Mouse (Mus musculus) liver, embryonic 12.5 days (tissue): ENCODE results near the gene Gm10644. TPM values are rescaled to one million over a fixed set of nuclear protein-coding genes. Genes with fewer than 3 reads are reported as not detected.

Experiments used
- ATAC-seq: fragments of 200-750 bp; cut with Nextera tagmentation; 2 replicates; pipeline ENCODE4 v1.8.0; 2017; ENCODE audit warnings: moderate number of reproducible peaks, mild to moderate bottlenecking, moderate library complexity
- H3K27ac ChIP-seq: fragments of 300-500 bp; sonication (generic); 2 replicates; pipeline ENCODE4 v1.5.1; 2016; ENCODE audit warnings: mild to moderate bottlenecking
- H3K27me3 ChIP-seq: fragments of 300-500 bp; sonication (generic); replicated peaks from 2 replicates; pipeline ENCODE4 v1.6.1; 2016; ENCODE audit warnings: mild to moderate bottlenecking, moderate library complexity
- H3K36me3 ChIP-seq: fragments of 300-500 bp; sonication (generic); 2 replicates; pipeline ENCODE4 v1.6.1; 2016; ENCODE audit warnings: mild to moderate bottlenecking, moderate library complexity
- H3K4me1 ChIP-seq: fragments of 300-500 bp; sonication (generic); 2 replicates; pipeline ENCODE4 v1.6.1; 2016
- H3K4me2 ChIP-seq: fragments of 300-500 bp; sonication (generic); 2 replicates; pipeline ENCODE4 v1.6.1; 2016; ENCODE audit warnings: mild to moderate bottlenecking, moderate library complexity
- H3K4me3 ChIP-seq: fragments of 300-500 bp; sonication (generic); 2 replicates; pipeline ENCODE4 v1.5.1; 2016; ENCODE audit warnings: mild to moderate bottlenecking, moderate library complexity
- H3K9ac ChIP-seq: fragments of 300-500 bp; sonication (generic); 2 replicates; pipeline ENCODE4 v1.6.1; 2016; ENCODE audit warnings: mild to moderate bottlenecking, moderate library complexity
- H3K9me3 ChIP-seq: fragments of 300-500 bp; sonication (generic); replicated peaks from 2 replicates; pipeline ENCODE4 v1.6.1; 2016; ENCODE audit warnings: mild to moderate bottlenecking, moderate library complexity
- WGBS: fragments of 180-500 bp; shearing (Covaris S2); methylation state at CpG from one replicate; pipeline ENCODE4 v1.1.7; 2016; ENCODE audit not compliant: insufficient replicate concordance; 5-methylcytosine and 5-hydroxymethylcytosine counted together
- polyA plus RNA-seq: library from polyadenylated mRNA; unstranded; fragments of >200 nt; fragmentation: Nextera tagmentation; extraction: Ambion mirVana; gene quantifications from 2 replicates; pipeline ENCODE4 v1.2.1, GENCODE M21; 2016

Gene Gm10644
- polyA plus RNA-seq, 1 experiment from 2014 or later: 0.15 TPM

DNA sequence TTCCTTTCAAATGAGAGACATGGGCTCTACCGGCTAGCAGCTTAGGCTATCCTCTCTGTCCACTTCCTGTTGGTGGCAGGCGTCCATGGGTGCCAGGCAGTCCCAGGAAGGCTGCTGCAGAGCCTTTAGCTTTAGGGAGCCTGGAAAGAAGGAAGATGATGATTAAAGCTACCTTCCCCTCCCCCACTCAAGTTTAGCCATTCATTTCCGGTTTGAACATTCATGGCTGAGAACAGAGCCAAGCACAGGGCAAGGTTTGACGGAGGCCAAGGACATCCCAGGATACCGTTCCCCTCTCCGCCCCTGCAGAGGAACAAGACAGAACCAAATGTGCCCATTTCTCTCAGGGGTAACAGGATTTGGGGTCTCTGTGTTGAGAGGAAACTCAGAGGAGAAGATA, 22.6 kb upstream of the Gm10644 start:
- no peaks in the 10 kb centered on the region for H3K27me3 ChIP-seq
- peaks cover 34% of the 10 kb centered on the region for H3K36me3 ChIP-seq
- H3K9ac ChIP-seq: no peak overlapping the region
- peaks cover 53% of the 10 kb centered on the region for H3K4me1 ChIP-seq
- no peak overlapping the region for H3K4me3 ChIP-seq
- WGBS: 38% methylated on average over 6 of the region's 6 CpGs
- H3K27ac ChIP-seq: 0 out of 2 replicates have a peak overlapping the region, but pooled peaks have one; percentile 28
- no peaks in the 10 kb centered on the region for H3K9me3 ChIP-seq
- ATAC-seq: no peak
- H3K4me2 ChIP-seq: no peak overlapping the region

DNA sequence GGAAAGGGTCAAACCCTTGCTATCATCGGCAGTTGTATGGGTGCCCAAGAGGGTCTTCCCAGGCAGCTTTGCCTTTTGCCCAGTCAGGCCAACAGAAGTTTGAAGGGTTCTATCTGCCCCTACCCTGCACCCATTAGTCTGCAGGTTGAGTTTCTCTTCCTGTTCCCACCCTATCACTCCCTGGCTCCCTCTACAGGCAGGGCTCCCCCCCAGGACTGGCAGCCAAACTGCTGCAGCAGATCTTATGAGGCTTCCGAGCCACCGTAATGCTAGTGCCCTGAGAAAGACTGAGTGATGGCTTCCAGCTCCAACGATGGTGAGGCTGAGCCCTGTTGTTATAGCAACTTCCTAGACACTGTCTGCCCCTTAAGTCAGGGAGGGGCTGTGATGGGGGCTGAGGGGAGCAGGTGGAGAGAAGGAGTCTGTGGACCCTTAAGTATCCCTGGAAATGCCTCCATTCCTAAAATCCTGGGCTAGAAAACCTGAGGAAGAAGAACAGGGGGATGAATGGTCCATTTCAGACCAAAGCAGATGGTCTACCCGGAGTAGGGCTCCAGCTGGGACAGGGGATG, 21.9 kb upstream of the Gm10644 start:
- Histone ChIP-seq H3K4me1 (peaks cover 50% of the 10 kb centered on the region), H3K36me3 (peaks cover 26% of the 10 kb centered on the region), H3K27me3 (no peaks in the 10 kb centered on the region), H3K27ac (no peak overlapping the region), H3K9ac (no peak overlapping the region), H3K4me3 (no peak overlapping the region), H3K9me3 (no peaks in the 10 kb centered on the region), H3K4me2 (no peak overlapping the region)
- 84% methylated on average over 5 of the region's 5 CpGs for WGBS
- no peak for ATAC-seq

GRCm38 (mm10) chr8:83976101-83976630, 21.2 kb upstream of the Gm10644 start:
- no peaks in the 10 kb centered on the region for H3K27me3 ChIP-seq
- WGBS: 73% methylated on average over 4 of the region's 4 CpGs
- no peak overlapping the region for H3K4me3 ChIP-seq
- ATAC-seq: no peak
- H3K4me2 ChIP-seq: no peak overlapping the region
- peaks cover 24% of the 10 kb centered on the region for H3K36me3 ChIP-seq
- H3K9me3 ChIP-seq: no peaks in the 10 kb centered on the region
- H3K9ac ChIP-seq: no peak overlapping the region
- no peak overlapping the region for H3K27ac ChIP-seq
- peaks cover 56% of the 10 kb centered on the region for H3K4me1 ChIP-seq

DNA sequence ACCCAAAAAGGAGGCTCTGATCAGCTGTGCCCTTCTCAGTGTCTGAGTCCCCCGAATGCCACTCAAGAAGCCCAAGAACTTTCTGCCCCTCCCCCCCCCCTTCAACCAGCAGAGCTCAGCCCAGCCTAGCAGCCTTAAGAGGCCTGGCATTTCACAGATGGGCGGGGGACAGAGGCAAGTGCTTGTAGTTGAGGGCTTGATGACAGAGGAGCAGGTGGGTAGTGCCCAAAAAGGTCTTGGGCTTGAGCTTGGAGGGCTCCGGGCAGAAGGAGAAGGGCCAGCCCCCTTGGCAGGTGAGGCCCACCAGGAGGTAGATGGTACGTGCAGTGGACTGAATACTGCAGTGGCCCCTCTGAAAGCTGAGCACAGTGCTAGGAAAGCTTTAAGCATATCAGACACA, 19.5 kb upstream of the Gm10644 start:
- Histone ChIP-seq H3K36me3 (peaks cover 29% of the 10 kb centered on the region), H3K9me3 (no peaks in the 10 kb centered on the region), H3K27me3 (no peaks in the 10 kb centered on the region), H3K4me1 (peaks cover 64% of the 10 kb centered on the region), H3K9ac (no peak overlapping the region; the same call in 1 of the 2 replicates), H3K4me2 (peak overlapping the region; percentile 99), H3K4me3 (no peak overlapping the region), H3K27ac (no peak overlapping the region)
- ATAC-seq: no peak
- WGBS: 81% methylated on average over 4 of the region's 4 CpGs

GRCm38 (mm10) chr8:83973161-83974031, 18.4 kb upstream of the Gm10644 start:
- Histone ChIP-seq H3K4me1 (peaks cover 62% of the 10 kb centered on the region), H3K27ac (peak overlapping the region; percentile 79), H3K36me3 (peaks cover 37% of the 10 kb centered on the region), H3K4me2 (peak overlapping the region; percentile 99), H3K27me3 (no peaks in the 10 kb centered on the region), H3K9me3 (no peaks in the 10 kb centered on the region), H3K9ac (peak overlapping the region; percentile 89), H3K4me3 (peak overlapping the region; percentile 90)
- no peak; the same call in 1 of the 2 replicates for ATAC-seq
- WGBS: 9% methylated on average over 25 of the region's 37 CpGs

DNA sequence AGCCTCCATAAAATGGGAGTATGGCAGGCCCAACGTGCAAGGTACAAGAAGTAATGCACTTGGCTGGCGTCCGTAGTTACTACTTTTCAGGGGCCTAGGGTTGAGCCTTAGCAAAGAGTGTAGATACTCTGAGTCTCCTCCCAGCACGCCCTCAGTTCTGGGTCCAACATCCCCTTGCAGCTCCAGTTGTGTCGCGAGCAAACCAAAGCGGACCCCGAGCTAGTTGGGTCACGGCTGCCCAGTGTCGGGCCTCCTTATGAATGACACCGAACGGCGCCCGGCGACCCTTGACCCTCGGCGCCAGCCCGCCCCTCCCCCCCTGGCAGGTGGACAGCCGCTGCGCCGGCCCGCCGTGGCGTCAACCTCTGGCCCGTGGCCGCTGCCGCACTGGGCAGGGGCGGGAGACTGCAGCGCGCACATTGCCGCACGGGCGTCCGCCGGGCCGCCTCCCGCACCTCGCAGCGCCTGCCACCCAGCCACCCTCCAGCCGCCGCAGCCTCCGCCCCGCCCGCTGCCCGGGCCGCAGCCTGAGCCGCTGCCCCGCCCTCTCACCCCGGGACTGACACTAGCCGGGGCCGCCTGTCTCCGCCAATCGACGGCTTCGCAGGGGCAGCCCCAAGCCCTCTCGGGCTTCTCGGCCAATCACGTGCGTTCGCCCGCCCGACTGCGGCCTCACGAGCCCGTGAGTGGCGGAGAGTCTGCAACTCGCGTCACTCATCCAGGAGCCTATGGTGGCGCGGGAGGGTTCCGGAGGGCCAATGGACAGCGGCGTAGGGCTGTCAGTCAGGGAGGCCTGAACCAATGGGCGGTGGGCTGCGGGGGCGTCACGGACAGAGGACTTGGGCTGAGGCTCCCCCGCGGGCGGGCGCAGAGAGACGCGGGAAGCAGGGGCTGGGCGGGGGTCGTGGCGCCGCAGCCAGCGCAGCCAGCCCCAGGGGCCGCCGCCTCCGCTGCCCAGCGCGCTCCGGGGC, 17.4 kb upstream of the Gm10644 start, which contains the start of gene Prkaca:
TSS of gene Prkaca (plus strand) at position 844 of the 971 bp plus-strand sequence.
- Histone ChIP-seq H3K27me3 (no peaks in the 10 kb centered on the region), H3K9ac (peak within 1 kb of the TSS; percentile 89), H3K27ac (peak within 1 kb of the TSS; percentile 81), H3K9me3 (no peaks in the 10 kb centered on the region), H3K4me3 (peak within 1 kb of the TSS; percentile 90), H3K4me2 (peak within 1 kb of the TSS; percentile 100), H3K4me1 (peaks cover 52% of the 10 kb centered on the region), H3K36me3 (peaks cover 42% of the 10 kb centered on the region)
- 1% methylated on average over 74 of the region's 94 CpGs for WGBS
- peak; percentile 99 for ATAC-seq

DNA sequence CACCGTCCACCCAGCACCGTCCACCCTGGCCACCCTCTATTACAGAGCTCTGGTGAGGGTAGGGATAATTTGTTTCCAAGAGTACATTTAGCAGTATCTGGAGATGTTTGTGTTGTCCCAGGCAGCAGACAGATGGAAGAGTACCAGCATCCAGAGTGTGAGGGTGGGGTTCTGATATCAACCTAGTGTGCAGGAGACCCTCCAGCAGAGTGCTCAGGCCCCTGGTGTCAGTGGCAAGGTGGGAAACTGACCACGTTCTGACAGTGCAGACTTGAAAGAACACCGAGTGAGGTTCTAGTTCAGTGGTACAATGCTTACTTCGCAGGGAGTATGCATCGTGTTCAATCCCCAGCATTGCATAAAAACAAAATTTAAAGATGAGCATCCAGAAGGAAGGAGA, 16.7 kb upstream of the Gm10644 start:
- WGBS: 78% methylated on average over 6 of the region's 6 CpGs
- Histone ChIP-seq H3K4me2 (peak overlapping the region; percentile 100), H3K27me3 (no peaks in the 10 kb centered on the region), H3K4me1 (peaks cover 45% of the 10 kb centered on the region), H3K9ac (peak overlapping the region; percentile 86), H3K9me3 (no peaks in the 10 kb centered on the region), H3K4me3 (peak overlapping the region; percentile 90), H3K36me3 (peaks cover 49% of the 10 kb centered on the region), H3K27ac (peak overlapping the region; percentile 81)
- ATAC-seq: no peak

DNA sequence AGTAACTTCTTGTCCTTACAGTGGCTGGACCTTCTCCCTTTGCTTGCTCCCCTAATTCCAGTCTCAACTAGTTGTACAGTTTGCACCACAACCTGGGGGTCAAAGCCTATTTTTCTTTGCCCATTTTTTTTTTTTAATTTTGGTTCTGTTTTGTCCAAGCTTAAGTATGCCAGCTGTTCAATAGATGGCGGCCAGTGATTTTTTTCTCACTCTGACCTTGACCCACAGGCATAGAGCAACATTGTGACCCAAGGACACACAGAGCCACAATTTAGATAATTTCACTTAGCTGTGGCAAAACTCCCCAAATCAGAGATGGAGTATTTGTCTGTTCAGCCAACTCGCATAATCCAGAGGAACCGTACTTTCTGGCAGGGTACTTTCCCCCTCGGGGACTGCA, 16.1 kb upstream of the Gm10644 start:
- peak overlapping the region; percentile 86; the same call in 1 of the 2 replicates for H3K9ac ChIP-seq
- WGBS: 83% methylated on average over 4 of the region's 4 CpGs
- H3K36me3 ChIP-seq: peaks cover 55% of the 10 kb centered on the region
- H3K27me3 ChIP-seq: no peaks in the 10 kb centered on the region
- peaks cover 41% of the 10 kb centered on the region for H3K4me1 ChIP-seq
- no peak overlapping the region; the same call in 1 of the 2 replicates for H3K4me3 ChIP-seq
- H3K4me2 ChIP-seq: peak overlapping the region; percentile 100; the same call in 1 of the 2 replicates
- H3K27ac ChIP-seq: peak overlapping the region; percentile 81; the same call in 1 of the 2 replicates
- no peak for ATAC-seq
- no peaks in the 10 kb centered on the region for H3K9me3 ChIP-seq

GRCm38 (mm10) chr8:83967701-83968100, 12.7 kb upstream of the Gm10644 start:
- WGBS: 90% methylated on average over 7 of the region's 7 CpGs
- Histone ChIP-seq H3K27ac (no peak overlapping the region), H3K9me3 (no peaks in the 10 kb centered on the region), H3K4me1 (peaks cover 19% of the 10 kb centered on the region), H3K9ac (no peak overlapping the region), H3K4me2 (no peak overlapping the region), H3K27me3 (no peaks in the 10 kb centered on the region), H3K4me3 (no peak overlapping the region), H3K36me3 (peaks cover 85% of the 10 kb centered on the region)
- no peak for ATAC-seq

DNA sequence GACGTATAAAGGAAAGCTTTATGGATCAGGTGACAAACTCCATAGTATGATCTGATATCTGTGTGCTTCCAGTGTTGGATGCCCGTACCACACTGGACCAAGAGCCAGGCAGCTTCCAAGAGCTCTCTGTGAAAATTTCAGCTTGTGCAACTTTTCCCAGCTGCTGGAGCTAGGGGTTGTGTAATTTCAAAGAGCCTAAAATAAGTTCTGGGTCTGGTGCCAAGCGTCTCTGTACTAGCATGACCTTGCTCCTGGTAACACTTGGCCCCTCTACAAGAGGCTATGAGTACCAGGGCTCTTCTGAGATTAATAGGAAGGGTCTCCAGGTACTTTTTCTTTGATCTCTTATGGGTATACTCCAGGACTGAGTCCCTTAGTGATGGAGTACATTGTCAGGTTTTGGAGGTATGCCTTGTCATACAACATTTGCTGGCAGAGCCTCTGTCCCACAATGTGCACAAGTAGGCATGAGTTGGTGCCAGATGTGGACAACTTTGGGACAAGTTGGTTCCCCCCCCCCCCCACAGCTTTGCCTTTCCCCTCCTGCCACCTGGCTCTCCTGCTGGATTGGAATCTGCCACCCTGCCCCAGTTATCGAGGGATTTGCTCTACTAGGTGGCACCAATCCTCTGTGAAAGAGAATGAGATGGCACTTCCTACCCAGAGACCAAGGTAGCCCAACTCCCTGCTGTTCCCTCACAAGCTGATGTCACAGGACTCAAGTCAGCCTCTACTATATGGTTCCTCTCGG, 9.2 kb upstream of the Gm10644 start:
- Histone ChIP-seq H3K9ac (no peak overlapping the region), H3K4me1 (no peaks in the 10 kb centered on the region), H3K4me3 (no peak overlapping the region), H3K9me3 (no peaks in the 10 kb centered on the region), H3K27ac (no peak overlapping the region), H3K27me3 (no peaks in the 10 kb centered on the region), H3K36me3 (peaks cover 79% of the 10 kb centered on the region), H3K4me2 (no peak overlapping the region)
- WGBS: 83% methylated on average over 5 of the region's 5 CpGs
- no peak for ATAC-seq

DNA sequence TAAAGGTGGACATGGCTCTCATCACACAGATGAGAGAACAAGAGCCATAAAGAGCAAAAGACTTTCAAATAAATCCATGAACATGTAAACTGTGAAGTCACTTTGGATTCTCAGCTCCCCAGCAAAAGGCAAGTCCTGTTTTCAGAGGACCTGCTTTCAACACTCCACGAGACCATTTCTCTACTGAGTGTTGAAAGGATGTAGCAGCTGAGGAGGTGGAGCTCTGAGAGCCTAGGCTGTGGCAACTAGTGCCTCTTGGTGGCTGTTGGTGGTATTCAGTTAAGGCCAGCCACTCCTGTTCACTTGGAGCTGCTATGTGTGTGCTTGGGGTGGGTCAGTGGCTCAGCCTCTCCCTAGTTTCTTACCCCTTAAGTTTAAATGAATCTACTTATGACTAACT, 1.8 kb upstream of the Gm10644 start:
- WGBS: 29% methylated on average over 1 of the region's 1 CpGs
- H3K9ac ChIP-seq: peak overlapping the region; percentile 85

More for the DNA sequence above, 1.8 kb upstream of the Gm10644 start:
- Histone ChIP-seq H3K27ac (peak overlapping the region; percentile 78; the same call in 1 of the 2 replicates), H3K27me3 (0 out of 2 replicates have a peak, but pooled peaks cover 9% of the 10 kb centered on the region), H3K4me2 (peak overlapping the region; percentile 94), H3K4me1 (peaks cover 31% of the 10 kb centered on the region), H3K9me3 (no peaks in the 10 kb centered on the region), H3K36me3 (peaks cover 29% of the 10 kb centered on the region), H3K4me3 (peak overlapping the region; percentile 85)
- no peak for ATAC-seq
